Mouse (Mus musculus) forebrain, embryonic 10.5 days (tissue): ENCODE data around the gene Bicc1. TPM values are rescaled to one million over a fixed set of nuclear protein-coding genes. Genes with fewer than 3 reads are reported as not detected.

Source experiments
- DNase-seq: peaks from one replicate; pipeline ENCODE4 v3.0.0-alpha.2; 2017; ENCODE audit warnings: low spot score; ENCODE audit errors: extremely low spot score
- H3K27ac ChIP-seq: fragments of 300-500 bp; sonication (generic); 2 replicates; pipeline ENCODE4 v1.5.1; 2016; ENCODE audit warnings: mild to moderate bottlenecking
- H3K27me3 ChIP-seq: fragments of 300-500 bp; sonication (generic); 2 replicates; pipeline ENCODE4 v1.6.1; 2016; ENCODE audit warnings: mild to moderate bottlenecking; ENCODE audit not compliant: poor library complexity, severe bottlenecking
- H3K36me3 ChIP-seq: fragments of 300-500 bp; sonication (generic); replicated peaks from 2 replicates; pipeline ENCODE4 v1.6.1; 2016; ENCODE audit warnings: mild to moderate bottlenecking, moderate library complexity
- H3K4me1 ChIP-seq: fragments of 300-500 bp; sonication (generic); 2 replicates; pipeline ENCODE4 v1.6.1; 2016
- H3K4me3 ChIP-seq: fragments of 300-500 bp; sonication (generic); 2 replicates; pipeline ENCODE4 v1.5.1; 2016; ENCODE audit warnings: mild to moderate bottlenecking, moderate library complexity
- H3K9me3 ChIP-seq: fragments of 300-500 bp; sonication (generic); 2 replicates; pipeline ENCODE4 v1.6.1; 2016; ENCODE audit warnings: mild to moderate bottlenecking, moderate library complexity
- WGBS: fragments of 180-500 bp; shearing (Covaris S2); methylation state at CpG from one replicate; pipeline ENCODE4 v1.1.7; 2016; 5-methylcytosine and 5-hydroxymethylcytosine counted together
- polyA plus RNA-seq: library from polyadenylated mRNA; unstranded; fragments of >200 nt; fragmentation: Nextera tagmentation; extraction: Ambion mirVana; gene quantifications from 2 replicates; pipeline ENCODE4 v1.2.1, GENCODE M21; 2016

The Bicc1 gene
- polyA plus RNA-seq, 1 experiment from 2014 or later = 2.7 TPM

DNA sequence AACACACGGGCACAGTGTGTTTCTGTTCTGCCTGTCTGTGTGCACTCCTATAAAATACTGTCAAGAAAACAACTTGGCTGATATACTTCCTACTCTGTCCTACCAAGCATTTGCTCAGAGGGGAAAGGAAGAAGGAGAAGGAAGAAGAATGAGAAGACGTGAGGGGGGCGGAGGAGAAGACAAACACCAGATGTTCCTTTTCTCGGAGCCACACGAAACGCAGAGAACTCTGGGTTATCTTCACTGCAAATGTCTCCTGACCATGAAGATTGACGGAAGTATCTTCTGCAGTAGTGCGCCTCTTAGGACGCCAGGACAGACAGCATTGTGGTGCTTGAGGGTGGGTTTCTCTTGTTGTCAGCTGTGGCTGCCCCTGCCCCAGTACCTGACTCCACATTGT lies 134.8 kb downstream of the Bicc1 start:
- no peak overlapping the region for H3K27ac ChIP-seq
- DNase-seq = no peak
- H3K27me3 ChIP-seq = no peaks in the 10 kb centered on the region
- WGBS = 86% methylated on average over 9 of the region's 9 CpGs
- H3K36me3 ChIP-seq = no peaks in the 10 kb centered on the region
- H3K4me3 ChIP-seq = no peak overlapping the region
- H3K4me1 ChIP-seq = no peaks in the 10 kb centered on the region
- H3K9me3 ChIP-seq = no peaks in the 10 kb centered on the region

DNA sequence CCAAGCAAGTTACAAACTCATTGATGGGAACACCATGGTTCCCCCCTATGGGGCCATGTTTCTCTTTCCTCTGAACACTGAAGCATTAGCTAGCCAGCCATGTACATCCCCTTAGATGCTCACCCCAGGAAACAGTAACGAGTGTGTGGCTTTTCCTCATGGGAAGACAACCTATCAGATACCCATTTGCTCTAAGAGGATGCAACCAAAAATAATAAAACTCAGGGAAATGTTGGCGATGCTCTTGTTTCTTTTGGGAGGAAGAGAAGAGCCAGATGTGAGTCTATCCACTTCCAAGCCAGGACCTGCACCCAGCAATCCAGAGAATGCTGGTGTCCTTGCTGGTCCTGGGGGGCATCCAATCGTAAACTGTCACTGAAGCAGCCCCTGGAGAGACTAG lies 136.0 kb downstream of the Bicc1 start:
- no peaks in the 10 kb centered on the region for H3K4me1 ChIP-seq
- no peak for DNase-seq
- no peak overlapping the region for H3K27ac ChIP-seq
- H3K9me3 ChIP-seq = no peaks in the 10 kb centered on the region
- no peaks in the 10 kb centered on the region for H3K27me3 ChIP-seq
- H3K36me3 ChIP-seq = no peaks in the 10 kb centered on the region
- no peak overlapping the region for H3K4me3 ChIP-seq
- WGBS = 78% methylated on average over 3 of the region's 3 CpGs

DNA sequence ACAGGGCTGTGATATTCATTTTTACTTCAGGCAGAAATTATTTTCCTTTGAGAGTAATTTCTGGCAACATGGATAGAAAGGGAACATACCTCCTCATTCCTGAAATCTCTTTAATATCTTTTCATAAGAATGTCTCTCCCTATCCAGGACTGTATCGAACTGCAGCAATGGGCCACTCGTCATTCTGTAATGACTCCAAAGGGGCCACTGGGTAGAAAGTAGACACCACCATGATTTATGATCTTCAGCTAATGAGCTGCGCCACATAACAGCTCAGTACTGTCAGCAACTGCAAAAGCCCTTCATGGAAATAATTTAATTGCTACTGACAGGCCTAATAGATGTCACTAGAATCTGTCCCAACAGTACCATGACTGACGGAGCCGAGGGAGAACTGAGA lies 139.0 kb downstream of the Bicc1 start:
- Histone ChIP-seq H3K4me1 (no peaks in the 10 kb centered on the region), H3K9me3 (no peaks in the 10 kb centered on the region), H3K4me3 (no peak overlapping the region), H3K27me3 (no peaks in the 10 kb centered on the region), H3K36me3 (no peaks in the 10 kb centered on the region), H3K27ac (no peak overlapping the region)
- no peak for DNase-seq
- WGBS = 89% methylated on average over 5 of the region's 5 CpGs

GRCm38 (mm10) chr10:71019836-71020235 lies 139.7 kb downstream of the Bicc1 start:
- H3K36me3 ChIP-seq = no peaks in the 10 kb centered on the region
- no peaks in the 10 kb centered on the region for H3K4me1 ChIP-seq
- no peaks in the 10 kb centered on the region for H3K27me3 ChIP-seq
- DNase-seq = no peak
- WGBS = 94% methylated on average over 6 of the region's 6 CpGs
- H3K9me3 ChIP-seq = no peaks in the 10 kb centered on the region
- H3K27ac ChIP-seq = no peak overlapping the region
- no peak overlapping the region for H3K4me3 ChIP-seq

DNA sequence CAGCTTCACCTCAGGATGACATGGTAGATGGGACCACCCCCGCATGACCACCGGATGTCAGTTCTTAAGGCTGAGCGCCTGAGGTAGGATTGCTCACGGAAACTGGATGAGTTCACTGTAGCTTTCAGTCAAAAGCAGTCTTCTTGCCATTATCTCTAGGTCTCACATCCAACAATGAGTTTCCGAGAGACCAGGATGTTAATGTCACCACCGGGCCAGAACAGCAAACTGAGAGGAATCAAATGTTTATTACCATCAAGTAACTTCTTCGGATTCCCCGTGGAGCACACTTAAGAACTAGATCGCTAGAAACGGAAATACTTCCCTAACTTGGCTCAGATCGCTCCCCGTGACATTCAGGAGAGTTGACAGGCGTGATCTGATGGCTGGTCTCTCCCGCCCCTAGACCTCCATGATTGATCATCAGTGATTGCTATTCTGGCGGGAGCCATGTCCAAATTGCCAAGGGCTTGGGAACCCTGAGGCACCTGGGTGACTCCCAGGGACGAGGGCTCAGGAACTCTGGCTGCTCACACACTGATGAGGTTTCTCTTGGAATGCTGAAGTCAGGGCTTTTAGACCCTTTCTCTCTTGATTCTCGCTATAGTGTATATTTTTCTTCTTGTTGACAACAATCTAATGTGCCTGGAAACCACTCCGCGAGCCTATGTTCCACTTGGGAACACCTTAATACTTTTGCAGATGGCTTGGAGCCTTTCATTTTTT lies 149.6 kb downstream of the Bicc1 start:
- WGBS = 95% methylated on average over 19 of the region's 19 CpGs
- no peak for DNase-seq
- Histone ChIP-seq H3K9me3 (no peaks in the 10 kb centered on the region), H3K27ac (no peak overlapping the region), H3K27me3 (no peaks in the 10 kb centered on the region), H3K4me3 (no peak overlapping the region), H3K4me1 (no peaks in the 10 kb centered on the region), H3K36me3 (no peaks in the 10 kb centered on the region)

GRCm38 (mm10) chr10:71008721-71009120 lies 150.8 kb downstream of the Bicc1 start:
- H3K36me3 ChIP-seq = no peaks in the 10 kb centered on the region
- H3K4me3 ChIP-seq = no peak overlapping the region
- 95% methylated on average over 11 of the region's 11 CpGs for WGBS
- no peaks in the 10 kb centered on the region for H3K9me3 ChIP-seq
- no peak for DNase-seq
- no peak overlapping the region for H3K27ac ChIP-seq
- no peaks in the 10 kb centered on the region for H3K4me1 ChIP-seq
- no peaks in the 10 kb centered on the region for H3K27me3 ChIP-seq

GRCm38 (mm10) chr10:71007956-71008355 lies 151.5 kb downstream of the Bicc1 start:
- no peak for DNase-seq
- H3K27ac ChIP-seq = no peak overlapping the region
- H3K4me1 ChIP-seq = no peaks in the 10 kb centered on the region
- WGBS = 87% methylated on average over 9 of the region's 9 CpGs
- no peaks in the 10 kb centered on the region for H3K36me3 ChIP-seq
- H3K9me3 ChIP-seq = no peaks in the 10 kb centered on the region
- H3K4me3 ChIP-seq = no peak overlapping the region
- no peaks in the 10 kb centered on the region for H3K27me3 ChIP-seq

GRCm38 (mm10) chr10:71007516-71007915 lies 152.0 kb downstream of the Bicc1 start:
- no peaks in the 10 kb centered on the region for H3K27me3 ChIP-seq
- 96% methylated on average over 5 of the region's 5 CpGs for WGBS
- H3K4me3 ChIP-seq = no peak overlapping the region
- no peaks in the 10 kb centered on the region for H3K9me3 ChIP-seq
- no peaks in the 10 kb centered on the region for H3K4me1 ChIP-seq
- no peak for DNase-seq
- no peaks in the 10 kb centered on the region for H3K36me3 ChIP-seq
- H3K27ac ChIP-seq = no peak overlapping the region

DNA sequence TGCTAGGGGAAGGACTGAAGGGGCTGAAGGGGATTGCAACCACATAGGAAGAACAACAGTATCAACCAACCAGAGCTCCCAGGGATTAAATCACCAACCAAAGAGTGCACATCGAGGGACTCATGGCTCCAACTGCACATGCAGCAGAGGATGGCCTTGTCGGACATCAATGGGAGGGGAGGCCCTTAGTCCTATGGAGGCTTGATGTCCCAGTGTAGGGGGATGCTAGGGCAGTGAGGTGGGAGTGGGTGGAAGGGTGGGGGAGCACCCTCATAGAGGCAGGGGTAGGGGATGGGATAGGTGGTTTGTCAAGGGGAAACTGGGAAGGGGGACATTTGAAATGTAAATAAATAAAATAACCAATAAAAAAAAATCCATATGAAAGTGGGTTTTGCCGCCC lies 152.5 kb downstream of the Bicc1 start:
- Histone ChIP-seq H3K4me1 (no peaks in the 10 kb centered on the region), H3K27me3 (no peaks in the 10 kb centered on the region), H3K36me3 (no peaks in the 10 kb centered on the region), H3K9me3 (no peaks in the 10 kb centered on the region), H3K27ac (no peak overlapping the region), H3K4me3 (no peak overlapping the region)
- 92% methylated on average over 3 of the region's 3 CpGs for WGBS
- DNase-seq = no peak

DNA sequence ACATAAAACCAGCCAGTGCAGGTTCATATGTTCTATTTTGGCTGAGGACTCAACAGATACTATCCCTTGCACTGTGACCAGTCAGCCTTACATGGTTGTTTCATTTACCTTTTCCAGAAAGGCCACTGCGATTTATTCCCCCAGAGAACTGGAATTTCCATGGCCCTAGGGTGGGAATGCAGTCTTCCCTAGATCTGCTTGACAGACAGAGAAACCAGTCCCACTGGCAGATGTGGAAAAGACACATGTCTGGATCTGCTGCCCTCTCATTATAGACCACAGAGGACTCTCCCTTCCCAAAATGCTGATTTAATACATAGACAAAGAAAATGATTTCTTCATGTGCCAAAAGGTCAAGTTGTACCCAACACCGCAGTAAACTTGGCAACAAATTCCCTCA lies 156.6 kb downstream of the Bicc1 start:
- no peak overlapping the region for H3K4me3 ChIP-seq
- no peaks in the 10 kb centered on the region for H3K36me3 ChIP-seq
- no peaks in the 10 kb centered on the region for H3K27me3 ChIP-seq
- H3K9me3 ChIP-seq = no peaks in the 10 kb centered on the region
- no peak overlapping the region for H3K27ac ChIP-seq
- H3K4me1 ChIP-seq = no peaks in the 10 kb centered on the region
- no peak for DNase-seq
- WGBS = 91% methylated on average over 2 of the region's 2 CpGs

- no peak for DNase-seq
- WGBS = 94% methylated on average over 4 of the region's 4 CpGs
- H3K4me1 ChIP-seq = no peaks in the 10 kb centered on the region
- H3K4me3 ChIP-seq = no peak overlapping the region
- no peak overlapping the region for H3K27ac ChIP-seq
- no peaks in the 10 kb centered on the region for H3K36me3 ChIP-seq
- H3K27me3 ChIP-seq = no peaks in the 10 kb centered on the region
- H3K9me3 ChIP-seq = no peaks in the 10 kb centered on the region
These were observed 157.3 kb downstream of the Bicc1 start for GRCm38 (mm10) chr10:71002186-71002585.

- no peak for DNase-seq
- Histone ChIP-seq H3K36me3 (no peaks in the 10 kb centered on the region), H3K27me3 (no peaks in the 10 kb centered on the region), H3K4me3 (no peak overlapping the region), H3K27ac (no peak overlapping the region), H3K9me3 (no peaks in the 10 kb centered on the region), H3K4me1 (no peaks in the 10 kb centered on the region)
- 52% methylated on average over 4 of the region's 4 CpGs for WGBS
These were observed 161.4 kb downstream of the Bicc1 start for GRCm38 (mm10) chr10:70998136-70998535.

- Histone ChIP-seq H3K9me3 (no peaks in the 10 kb centered on the region), H3K4me3 (no peak overlapping the region), H3K27me3 (no peaks in the 10 kb centered on the region), H3K4me1 (no peaks in the 10 kb centered on the region), H3K36me3 (no peaks in the 10 kb centered on the region), H3K27ac (no peak overlapping the region)
- DNase-seq = no peak
- 96% methylated on average over 9 of the region's 9 CpGs for WGBS
These were observed 163.4 kb downstream of the Bicc1 start for GRCm38 (mm10) chr10:70996051-70996450.

GRCm38 (mm10) chr10:70994135-70994497 lies 165.4 kb downstream of the Bicc1 start:
- no peaks in the 10 kb centered on the region for H3K4me1 ChIP-seq
- WGBS = 100% methylated on average over 2 of the region's 2 CpGs
- H3K27ac ChIP-seq = no peak overlapping the region
- no peak overlapping the region for H3K4me3 ChIP-seq
- no peak for DNase-seq
- no peaks in the 10 kb centered on the region for H3K27me3 ChIP-seq
- no peaks in the 10 kb centered on the region for H3K36me3 ChIP-seq
- no peaks in the 10 kb centered on the region for H3K9me3 ChIP-seq
